Mouse (Mus musculus) spleen, adult 2 months (tissue): Measurements from ENCODE around the gene Hist1h2af.

Experiments used
- CTCF ChIP-seq: fragments of 200-500 bp; IDR thresholded peaks from 2 replicates; pipeline ENCODE4 v1.5.1; 2011; ENCODE audit warnings: mild to moderate bottlenecking, inconsistent platforms; ENCODE audit not compliant: insufficient read depth, insufficient read length, insufficient replicate concordance; ENCODE audit errors: extremely low read depth
- POLR2A ChIP-seq: fragments of 200-500 bp; IDR thresholded peaks from 2 replicates; pipeline ENCODE4 v1.6.1; 2011; ENCODE audit warnings: low read depth, low read length, inconsistent platforms

DNA sequence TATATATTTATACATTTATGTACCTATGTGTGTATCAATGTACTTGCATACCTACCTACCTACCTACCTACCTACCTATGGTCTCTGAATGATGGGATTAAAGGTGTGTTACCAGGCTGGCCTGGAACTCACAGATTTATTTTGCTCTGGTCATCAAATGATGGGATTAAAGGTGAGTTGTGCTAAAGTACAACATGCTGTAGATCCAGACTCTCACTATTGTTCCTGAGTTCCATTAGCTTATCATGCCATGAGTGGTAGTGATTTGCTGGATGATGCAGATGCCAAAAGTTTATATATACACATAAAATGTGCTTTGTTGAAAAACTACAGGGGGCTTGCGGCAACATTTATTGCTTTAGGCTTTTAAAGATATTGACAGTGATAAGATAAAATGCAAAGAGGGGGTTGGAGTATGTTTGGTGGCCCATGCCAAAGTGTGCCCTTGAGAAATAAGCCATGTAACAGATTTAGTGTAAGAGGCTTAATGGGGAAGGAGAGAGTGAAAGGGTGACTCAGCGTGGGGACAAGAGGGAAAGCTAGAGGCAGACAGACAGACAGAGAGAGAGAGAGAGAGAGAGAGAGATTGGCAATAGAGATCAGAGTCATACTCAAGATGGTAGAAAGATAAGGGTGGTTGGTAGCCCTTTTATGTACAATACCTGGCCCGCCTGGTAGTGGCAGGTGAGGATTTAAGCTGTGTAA lies 3.5 kb downstream of the Hist1h2af start:
- TF ChIP-seq POLR2A (no peak), CTCF (no peak)
